20 mouse cellular contexts compared by ENCODE assay signal in genomic region chr7:124868621-124869020, GRCm38 (mm10).
A peak's percentile ranks its signal among the peaks of the same experiment; 100 is the strongest.
DNase-seq lines count a peak whose midpoint lies in the region; ATAC-seq and TF ChIP-seq lines count a peak whose summit lies in the region.
"Had no signal": no experiment of that assay in that cellular context is flagged by ENCODE, and none has a peak within 500 bp of the region (broad histone marks: within the 10 kb centered on the region; RNA-seq: fewer than 3 reads in every experiment).

No protein-coding gene starts in this region.

- no peak for DNase-seq in forebrain, embryonic 10.5 days (ENCODE audit: extremely low spot score, low spot score)
- DNase-seq in intestine, embryonic 14.5 days (ENCODE audit: low spot score) = no peak
- peak; percentile 5 for DNase-seq in liver, adult 2 months (ENCODE audit: extremely low read depth, low read depth, low spot score)
- no peak for DNase-seq in liver
- peak; percentile 12 for DNase-seq in Muller cell, postnatal 12 days (ENCODE audit: inconsistent ontology term)
- no peak for DNase-seq in T-cell, adult 2 months (ENCODE audit: low spot score)
- DNase-seq: adrenal gland, postnatal 25 days; liver, embryonic 13.5 days; thymus, postnatal 25 days had no signal

- TF ChIP-seq CTCF in intestine, postnatal 0 days (IDR thresholded peaks at IDR 0.05; ENCODE audit: low read depth) = no peak
- no peak for TF ChIP-seq CTCF in liver, adult 2 months (IDR thresholded peaks at IDR 0.05; ENCODE audit: low read depth, low read length)

- no peaks in the 10 kb centered on the region for H3K79me2 ChIP-seq in liver, adult 2 months (ENCODE audit: control insufficient read depth, insufficient read depth, low read length)

- peaks cover 18% of the 10 kb centered on the region for H3K4me1 ChIP-seq in forebrain, embryonic 15.5 days
- H3K4me1 ChIP-seq in forebrain, embryonic 10.5 days = no peaks in the 10 kb centered on the region
- H3K4me1 ChIP-seq in intestine, embryonic 14.5 days (replicated peaks; ENCODE audit: control insufficient read depth, insufficient read depth, low read length) = no peaks in the 10 kb centered on the region
- H3K4me1 ChIP-seq in intestine, postnatal 0 days (replicated peaks; ENCODE audit: control insufficient read depth, insufficient read depth, low read length) = no peaks in the 10 kb centered on the region
- no peaks in the 10 kb centered on the region for H3K4me1 ChIP-seq in liver, adult 2 months (ENCODE audit: control insufficient read depth, insufficient read depth, low read length)
- H3K4me1 ChIP-seq: embryonic facial prominence, embryonic 13.5 days; heart, embryonic 10.5 days; hindbrain, embryonic 10.5 days; liver, embryonic 13.5 days; lung, embryonic 15.5 days; megakaryocyte, embryonic 14.5 days; midbrain, embryonic 15.5 days had no signal

- no peaks in the 10 kb centered on the region for H3K27me3 ChIP-seq in forebrain, embryonic 15.5 days
- H3K27me3 ChIP-seq in forebrain, embryonic 10.5 days (ENCODE audit: poor library complexity, severe bottlenecking) = no peaks in the 10 kb centered on the region
- no peaks in the 10 kb centered on the region for H3K27me3 ChIP-seq in intestine, embryonic 14.5 days (replicated peaks; ENCODE audit: control insufficient read depth, insufficient read depth, low read length)
- no peaks in the 10 kb centered on the region for H3K27me3 ChIP-seq in intestine, postnatal 0 days (replicated peaks; ENCODE audit: control insufficient read depth, insufficient read depth, low read length)
- no peaks in the 10 kb centered on the region for H3K27me3 ChIP-seq in liver, adult 2 months (ENCODE audit: control insufficient read depth, insufficient read depth, low read length)
- H3K27me3 ChIP-seq: embryonic facial prominence, embryonic 13.5 days; liver, embryonic 13.5 days; lung, embryonic 15.5 days; megakaryocyte, embryonic 14.5 days; midbrain, embryonic 15.5 days had no signal

- H3K4me3 ChIP-seq in forebrain, embryonic 15.5 days = no peak overlapping the region
- no peak overlapping the region for H3K4me3 ChIP-seq in forebrain, embryonic 10.5 days
- no peak overlapping the region for H3K4me3 ChIP-seq in intestine, embryonic 14.5 days (ENCODE audit: low read depth, low read length)
- no peak overlapping the region for H3K4me3 ChIP-seq in intestine, postnatal 0 days (ENCODE audit: low read depth, low read length)
- H3K4me3 ChIP-seq in liver, adult 2 months (ENCODE audit: insufficient read depth, low read depth, low read length) = no peak overlapping the region
- H3K4me3 ChIP-seq: embryonic facial prominence, embryonic 13.5 days; heart, embryonic 10.5 days; hindbrain, embryonic 10.5 days; liver, embryonic 13.5 days; lung, embryonic 15.5 days; megakaryocyte, embryonic 14.5 days; midbrain, embryonic 15.5 days; myocyte had no signal

- no peak for ATAC-seq in forebrain, embryonic 15.5 days (replicated peaks)
- ATAC-seq in intestine, embryonic 14.5 days (replicated peaks; ENCODE audit: low FRiP score, low TSS enrichment, low read depth) = no peak
- ATAC-seq in intestine, postnatal 0 days = no peak
- ATAC-seq: midbrain, embryonic 15.5 days had no signal

- H3K4me2 ChIP-seq in forebrain, embryonic 15.5 days (replicated peaks) = no peak overlapping the region
- H3K4me2 ChIP-seq in intestine, embryonic 14.5 days (ENCODE audit: low read length) = no peak overlapping the region
- no peak overlapping the region for H3K4me2 ChIP-seq in intestine, postnatal 0 days (replicated peaks; ENCODE audit: low read depth)
- H3K4me2 ChIP-seq: embryonic facial prominence, embryonic 13.5 days; liver, embryonic 13.5 days; lung, embryonic 15.5 days; midbrain, embryonic 15.5 days had no signal

- no peak for TF ChIP-seq POLR2A in liver, adult 2 months (IDR thresholded peaks at IDR 0.05; ENCODE audit: extremely low read depth, insufficient read depth, low read length)

- peak overlapping the region; percentile 57; the same call in 1 of the 2 replicates for H3K27ac ChIP-seq in forebrain, embryonic 15.5 days (replicated peaks)
- no peak overlapping the region for H3K27ac ChIP-seq in forebrain, embryonic 10.5 days
- peak overlapping the region; percentile 47; the same call in 1 of the 2 replicates for H3K27ac ChIP-seq in intestine, embryonic 14.5 days (ENCODE audit: low read depth)
- H3K27ac ChIP-seq in intestine, postnatal 0 days (ENCODE audit: low read depth, low read length) = no peak overlapping the region
- no peak overlapping the region for H3K27ac ChIP-seq in liver, adult 2 months (replicated peaks; ENCODE audit: insufficient read depth, low read depth, low read length)
- H3K27ac ChIP-seq: embryonic facial prominence, embryonic 13.5 days; heart, embryonic 10.5 days; hindbrain, embryonic 10.5 days; hindbrain, postnatal 0 days; liver, embryonic 13.5 days; lung, embryonic 15.5 days; midbrain, embryonic 15.5 days had no signal

- WGBS in forebrain, embryonic 15.5 days = 53% methylated on average over 3 of the region's 3 CpGs
- 88% methylated on average over 3 of the region's 3 CpGs for WGBS in forebrain, embryonic 10.5 days
- WGBS in intestine, embryonic 14.5 days = 73% methylated on average over 3 of the region's 3 CpGs
- 65% methylated on average over 3 of the region's 3 CpGs for WGBS in intestine, postnatal 0 days
- whole genome bisulfite sequencing in liver, adult 2 months = 69% methylated on average over 3 of the region's 3 CpGs

- H3K36me3 ChIP-seq in forebrain, embryonic 15.5 days = no peaks in the 10 kb centered on the region
- H3K36me3 ChIP-seq in forebrain, embryonic 10.5 days (replicated peaks) = no peaks in the 10 kb centered on the region
- no peaks in the 10 kb centered on the region for H3K36me3 ChIP-seq in intestine, embryonic 14.5 days (ENCODE audit: control insufficient read depth, insufficient read depth, low read length)
- no peaks in the 10 kb centered on the region for H3K36me3 ChIP-seq in intestine, postnatal 0 days (ENCODE audit: control insufficient read depth, insufficient read depth)
- H3K36me3 ChIP-seq in liver, adult 2 months (ENCODE audit: control insufficient read depth, insufficient read depth, low read length) = no peaks in the 10 kb centered on the region
- H3K36me3 ChIP-seq: embryonic facial prominence, embryonic 13.5 days; G1E; heart, embryonic 10.5 days; hindbrain, embryonic 10.5 days; liver, embryonic 13.5 days; lung, embryonic 15.5 days; midbrain, embryonic 15.5 days had no signal

- H3K9ac ChIP-seq in forebrain, embryonic 15.5 days (replicated peaks) = no peak overlapping the region
- H3K9ac ChIP-seq in intestine, embryonic 14.5 days (ENCODE audit: low read length) = no peak overlapping the region
- H3K9ac ChIP-seq in intestine, postnatal 0 days (ENCODE audit: low read depth, low read length) = no peak overlapping the region
- no peak overlapping the region for H3K9ac ChIP-seq in liver, adult 2 months (ENCODE audit: low read depth, low read length)
- H3K9ac ChIP-seq: embryonic facial prominence, embryonic 13.5 days; liver, embryonic 13.5 days; lung, embryonic 15.5 days; midbrain, embryonic 15.5 days had no signal

- H3K9me3 ChIP-seq in forebrain, embryonic 15.5 days = no peaks in the 10 kb centered on the region
- no peaks in the 10 kb centered on the region for H3K9me3 ChIP-seq in forebrain, embryonic 10.5 days
- no peaks in the 10 kb centered on the region for H3K9me3 ChIP-seq in intestine, embryonic 14.5 days (ENCODE audit: control insufficient read depth, low read length)
- no peaks in the 10 kb centered on the region for H3K9me3 ChIP-seq in intestine, postnatal 0 days (ENCODE audit: control insufficient read depth)
- H3K9me3 ChIP-seq: embryonic facial prominence, embryonic 13.5 days; heart, embryonic 10.5 days; hindbrain, embryonic 10.5 days; liver, embryonic 13.5 days; lung, embryonic 15.5 days; midbrain, embryonic 15.5 days had no signal

Comparison
In these comparisons a context has a peak if more than half of its experiments do, and no peak if none do; other contexts are left out.
1. H3K27ac ChIP-seq: peak in forebrain, embryonic 15.5 days (single experiment) and intestine, embryonic 14.5 days (single experiment); none in forebrain, embryonic 10.5 days (single experiment), intestine, postnatal 0 days (single experiment) and liver, adult 2 months (single experiment).
2. DNase-seq: peak in liver, adult 2 months (single experiment) and Muller cell, postnatal 12 days (single experiment); none in forebrain, embryonic 10.5 days (single experiment), intestine, embryonic 14.5 days (single experiment), liver (single experiment) and T-cell, adult 2 months (single experiment).